Mouse (Mus musculus) retina, postnatal 7 days (tissue): ENCODE measurements at regions not wholly inside any gene's neighbourhood (a gene's known extent, or its start where the extent isn't known, plus 50 kb on each side); places are given as distances from the start of the nearest gene placed in this dataset.

Experiments
- DNase-seq: peaks from one replicate; pipeline ENCODE4 v3.0.0-alpha.2; 2012; ENCODE audit warnings: low read depth, low spot score

- no peak for DNase-seq
These were observed 80.1 kb downstream of the Gm572 start for GRCm38 (mm10) chr4:148723208-148723607.

GRCm38 (mm10) chr4:148723934-148724719 is 80.1 kb upstream of the Casz1 start:
- DNase-seq = no peak

- no peak for DNase-seq
These were observed 75.4 kb upstream of the Casz1 start for GRCm38 (mm10) chr4:148728800-148729199.

GRCm38 (mm10) chr4:148731586-148731985 is 72.6 kb upstream of the Casz1 start:
- no peak for DNase-seq

- DNase-seq = no peak
These were observed 70.2 kb upstream of the Casz1 start for GRCm38 (mm10) chr4:148734061-148734460.

GRCm38 (mm10) chr4:148734547-148734946 is 69.7 kb upstream of the Casz1 start:
- DNase-seq = no peak

GRCm38 (mm10) chr4:148738601-148739530 is 65.4 kb upstream of the Casz1 start:
- no peak for DNase-seq

- peak; percentile 67 for DNase-seq
These were observed 61.4 kb upstream of the Casz1 start for GRCm38 (mm10) chr4:148742549-148743413.

- DNase-seq = no peak
These were observed 60.8 kb upstream of the Casz1 start for GRCm38 (mm10) chr4:148743414-148743844.

GRCm38 (mm10) chr4:148744053-148744452 is 60.2 kb upstream of the Casz1 start:
- no peak for DNase-seq

GRCm38 (mm10) chr4:148746460-148747314 is 57.5 kb upstream of the Casz1 start:
- DNase-seq = no peak

GRCm38 (mm10) chr4:148747315-148747644 is 56.9 kb upstream of the Casz1 start:
- no peak for DNase-seq

GRCm38 (mm10) chr4:148750030-148750429 is 54.2 kb upstream of the Casz1 start:
- DNase-seq = no peak

GRCm38 (mm10) chr4:148751591-148751990 is 52.6 kb upstream of the Casz1 start:
- DNase-seq = no peak

GRCm38 (mm10) chr4:148752360-148753093 is 51.7 kb upstream of the Casz1 start:
- no peak for DNase-seq

GRCm38 (mm10) chr4:148753143-148753798 is 51.0 kb upstream of the Casz1 start:
- no peak for DNase-seq

GRCm38 (mm10) chr4:148753849-148754248 is 50.4 kb upstream of the Casz1 start:
- DNase-seq = no peak
